Mouse (Mus musculus) liver, embryonic 16.5 days (tissue): ENCODE measurements around the gene Isoc2b. TPM values are rescaled to one million over a fixed set of nuclear protein-coding genes. Genes with fewer than 3 reads are reported as not detected.
"Not testable (repeated sequence)": the region's sequence is repeated elsewhere in the genome, so short reads cannot be mapped to it uniquely, and the experiment has no call there.

Experiments
- ATAC-seq: fragments of 200-750 bp; cut with Nextera tagmentation; 2 replicates; pipeline ENCODE4 v1.8.0; 2017; ENCODE audit warnings: low read depth, mild to moderate bottlenecking, moderate number of reproducible peaks, moderate library complexity
- H3K27ac ChIP-seq: fragments of 300-500 bp; sonication (generic); 2 replicates; pipeline ENCODE4 v1.5.1; 2014; ENCODE audit warnings: mild to moderate bottlenecking, low read length
- H3K27me3 ChIP-seq: fragments of 300-500 bp; sonication (generic); 2 replicates; pipeline ENCODE4 v1.6.1; 2014; ENCODE audit warnings: low read depth, low read length, mixed read lengths; ENCODE audit not compliant: control insufficient read depth, insufficient read depth
- H3K36me3 ChIP-seq: fragments of 300-500 bp; sonication (generic); 2 replicates; pipeline ENCODE4 v1.6.1; 2014; ENCODE audit warnings: mild to moderate bottlenecking; ENCODE audit not compliant: control insufficient read depth, insufficient read depth
- H3K4me1 ChIP-seq: fragments of 300-500 bp; sonication (generic); 2 replicates; pipeline ENCODE4 v1.6.1; 2014; ENCODE audit warnings: low read depth, low read length, mixed read lengths; ENCODE audit not compliant: control insufficient read depth
- H3K4me2 ChIP-seq: fragments of 300-500 bp; sonication (generic); 2 replicates; pipeline ENCODE4 v1.6.1; 2014; ENCODE audit warnings: low read depth, low read length, mixed read lengths
- H3K4me3 ChIP-seq: fragments of 300-500 bp; sonication (generic); 2 replicates; pipeline ENCODE4 v1.5.1; 2014; ENCODE audit warnings: low read depth, mild to moderate bottlenecking, low read length
- H3K9ac ChIP-seq: fragments of 300-500 bp; sonication (generic); 2 replicates; pipeline ENCODE4 v1.6.1; 2014; ENCODE audit warnings: low read depth, low read length
- H3K9me3 ChIP-seq: fragments of 300-500 bp; sonication (generic); replicated peaks from 2 replicates; pipeline ENCODE4 v1.6.1; 2016; ENCODE audit warnings: low read length; ENCODE audit not compliant: control insufficient read depth
- WGBS: fragments of 180-500 bp; shearing (Covaris S2); extraction: QIAGEN DNeasy Blood & Tissue Kit; methylation state at CpG from one replicate; pipeline ENCODE4 v1.1.7; 2014; ENCODE audit not compliant: insufficient replicate concordance; 5-methylcytosine and 5-hydroxymethylcytosine counted together
- polyA plus RNA-seq: library from polyadenylated mRNA; unstranded; fragments of >200 nt; fragmentation: Nextera tagmentation; extraction: Ambion mirVana; gene quantifications from 2 replicates; pipeline ENCODE4 v1.2.1, GENCODE M21; 2015

Gene Isoc2b
- polyA plus RNA-seq, 1 experiment from 2014 or later = 4.8 TPM

DNA sequence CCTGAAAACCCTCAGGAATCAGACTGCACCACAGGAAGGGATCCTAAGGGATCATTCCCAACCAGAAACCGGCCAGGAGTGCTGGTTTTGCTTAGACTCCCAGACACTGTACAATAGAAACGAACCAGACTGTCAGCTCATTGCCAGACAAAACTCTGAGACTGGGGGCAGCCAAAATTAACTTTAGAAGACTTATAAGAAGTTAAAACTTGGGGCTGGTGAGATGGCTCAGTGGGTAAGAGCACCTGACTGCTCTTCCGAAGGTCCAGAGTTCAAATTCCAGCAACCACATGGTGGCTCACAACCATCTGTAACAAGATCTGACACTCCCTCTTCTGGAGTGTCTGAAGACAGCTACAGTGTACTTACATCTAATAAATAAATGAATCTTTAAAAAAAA is 9.1 kb downstream of the Isoc2b start:
- not testable (repeated sequence) for ATAC-seq, H3K9me3 ChIP-seq, H3K4me2 ChIP-seq, H3K27ac ChIP-seq, H3K4me3 ChIP-seq, H3K27me3 ChIP-seq, H3K4me1 ChIP-seq, H3K9ac ChIP-seq, H3K36me3 ChIP-seq
- WGBS = 50% methylated on average over 3 of the region's 3 CpGs

DNA sequence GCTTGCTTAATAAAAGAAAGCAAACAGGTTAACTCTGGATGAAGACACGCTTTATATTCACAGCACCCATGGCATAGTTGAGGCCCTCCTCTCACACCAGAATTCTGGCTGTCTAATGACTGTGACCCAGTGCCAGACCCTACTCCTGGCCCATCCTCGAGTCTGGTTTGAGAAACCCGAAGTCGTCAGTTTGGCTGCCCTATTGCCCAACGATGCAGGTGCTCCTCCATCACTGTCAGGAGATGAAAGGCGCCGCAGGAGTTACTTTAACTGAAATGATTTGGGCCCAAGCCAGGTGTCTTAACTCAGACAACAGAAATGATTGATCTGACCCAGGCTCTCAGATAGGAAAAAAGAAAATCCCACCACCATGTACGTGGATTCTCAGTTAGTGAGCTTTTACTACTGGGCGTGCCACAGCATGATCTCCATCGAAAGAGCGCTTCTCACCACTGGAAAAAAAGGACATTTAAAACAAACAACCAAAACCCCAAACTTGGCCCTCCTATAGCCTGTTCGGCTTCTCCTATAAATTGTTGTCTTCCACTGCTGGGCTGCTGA is 10.6 kb downstream of the Isoc2b start:
- Histone ChIP-seq H3K4me3 (no peak overlapping the region), H3K9ac (no peak overlapping the region), H3K36me3 (no peaks in the 10 kb centered on the region), H3K4me1 (no peaks in the 10 kb centered on the region; the same call in 1 of the 2 replicates), H3K27ac (no peak overlapping the region), H3K9me3 (no peaks in the 10 kb centered on the region), H3K27me3 (no peaks in the 10 kb centered on the region), H3K4me2 (no peak overlapping the region)
- 59% methylated on average over 12 of the region's 12 CpGs for WGBS
- ATAC-seq = no peak

DNA sequence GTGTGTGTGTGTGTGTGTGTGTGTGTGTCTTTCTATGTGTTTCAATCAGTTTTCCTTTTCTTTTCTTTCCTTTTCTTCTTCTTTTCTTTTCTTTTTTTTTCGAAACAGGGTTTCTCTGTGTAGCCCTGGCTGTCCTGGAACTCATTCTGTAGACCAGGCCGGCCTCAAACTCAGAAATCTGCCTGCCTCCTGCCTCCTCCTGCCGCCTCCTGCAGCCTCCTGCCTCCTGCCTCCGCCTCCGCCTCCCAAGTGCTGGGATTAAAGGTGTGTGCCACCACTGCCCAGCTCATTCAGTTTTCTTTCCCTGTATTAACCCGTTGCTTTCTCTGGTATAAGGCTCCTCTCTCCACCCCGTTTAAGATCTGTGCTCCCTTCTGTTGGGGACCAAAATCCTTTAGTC is 12.7 kb downstream of the Isoc2b start:
- Histone ChIP-seq H3K9me3 (no peaks in the 10 kb centered on the region), H3K9ac (no peak overlapping the region), H3K4me2 (no peak overlapping the region), H3K27me3 (no peaks in the 10 kb centered on the region), H3K4me3 (no peak overlapping the region), H3K27ac (no peak overlapping the region), H3K4me1 (no peaks in the 10 kb centered on the region), H3K36me3 (no peaks in the 10 kb centered on the region)
- no peak for ATAC-seq
- WGBS = 50% methylated on average over 7 of the region's 7 CpGs

DNA sequence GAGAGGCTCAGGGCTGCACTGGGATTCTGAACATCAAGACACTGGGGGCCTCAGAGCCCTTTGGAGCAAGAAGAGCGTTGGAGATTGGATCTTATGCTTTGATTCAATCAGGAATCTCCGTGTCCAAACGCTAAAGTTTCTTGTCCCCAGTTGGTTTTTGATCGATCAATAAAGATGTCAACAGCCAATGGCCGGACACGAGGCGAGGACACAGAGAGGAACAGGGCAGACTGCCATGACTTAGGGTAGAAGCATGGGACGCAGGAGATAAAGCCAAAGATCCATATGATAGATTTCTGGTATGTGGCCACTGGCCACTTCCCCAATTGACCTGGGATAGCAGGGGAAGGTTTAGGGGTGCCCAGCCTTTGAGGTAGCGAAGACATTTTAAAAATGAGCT is 13.6 kb downstream of the Isoc2b start:
- ATAC-seq = no peak
- Histone ChIP-seq H3K4me2 (no peak overlapping the region), H3K27ac (no peak overlapping the region), H3K4me1 (no peaks in the 10 kb centered on the region), H3K9me3 (no peaks in the 10 kb centered on the region), H3K36me3 (no peaks in the 10 kb centered on the region), H3K4me3 (no peak overlapping the region), H3K27me3 (no peaks in the 10 kb centered on the region), H3K9ac (no peak overlapping the region)
- 51% methylated on average over 9 of the region's 9 CpGs for WGBS

DNA sequence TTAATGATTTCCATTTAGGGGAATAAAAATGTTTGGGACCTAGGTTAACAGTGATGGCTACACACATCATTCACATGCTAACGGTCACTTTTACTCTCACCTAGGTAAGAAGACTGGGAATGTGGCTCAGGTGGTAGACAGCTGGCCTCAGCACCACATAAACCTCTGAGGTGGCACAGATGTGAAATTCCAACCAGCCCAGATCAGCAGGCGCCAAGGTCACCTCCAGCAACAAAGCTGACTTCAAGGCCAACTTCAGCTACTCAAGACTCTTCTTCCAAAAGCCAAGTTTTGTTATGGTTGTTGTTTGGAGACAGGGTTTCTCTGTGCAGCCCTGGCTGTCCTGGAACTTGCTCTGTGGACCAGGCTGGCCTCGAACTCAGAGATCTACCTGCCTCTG is 16.4 kb downstream of the Isoc2b start:
- H3K36me3 ChIP-seq = no peaks in the 10 kb centered on the region
- 57% methylated on average over 3 of the region's 3 CpGs for WGBS
- H3K27me3 ChIP-seq = no peaks in the 10 kb centered on the region
- H3K4me3 ChIP-seq = no peak overlapping the region
- H3K4me2 ChIP-seq = no peak overlapping the region
- no peak for ATAC-seq
- no peak overlapping the region for H3K9ac ChIP-seq
- H3K27ac ChIP-seq = no peak overlapping the region
- no peaks in the 10 kb centered on the region for H3K4me1 ChIP-seq
- no peaks in the 10 kb centered on the region for H3K9me3 ChIP-seq

DNA sequence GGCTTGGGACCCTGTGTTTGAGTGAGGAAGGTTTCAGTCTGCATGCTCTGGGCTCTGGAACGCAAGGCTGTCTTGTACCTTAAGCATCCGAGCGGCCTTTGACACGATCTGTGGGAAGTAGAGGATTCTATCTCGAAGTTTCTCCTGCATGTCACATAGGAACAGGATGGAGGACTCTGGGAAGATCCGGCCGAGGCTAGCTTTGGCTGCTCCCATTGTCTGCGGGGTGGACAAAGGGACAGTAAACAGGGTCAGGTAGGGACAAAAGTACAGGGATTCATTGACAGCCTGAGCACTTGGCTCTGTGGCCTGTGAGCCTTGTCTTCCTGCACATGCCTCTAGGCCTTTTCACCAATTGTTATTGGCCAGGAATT is 18.8 kb downstream of the Isoc2b start:
- Histone ChIP-seq H3K36me3 (no peaks in the 10 kb centered on the region), H3K9ac (no peak overlapping the region), H3K27me3 (0 out of 2 replicates have a peak, but pooled peaks cover 2% of the 10 kb centered on the region), H3K9me3 (no peaks in the 10 kb centered on the region), H3K27ac (no peak overlapping the region), H3K4me3 (no peak overlapping the region), H3K4me1 (no peaks in the 10 kb centered on the region), H3K4me2 (no peak overlapping the region)
- 60% methylated on average over 8 of the region's 8 CpGs for WGBS
- no peak for ATAC-seq

DNA sequence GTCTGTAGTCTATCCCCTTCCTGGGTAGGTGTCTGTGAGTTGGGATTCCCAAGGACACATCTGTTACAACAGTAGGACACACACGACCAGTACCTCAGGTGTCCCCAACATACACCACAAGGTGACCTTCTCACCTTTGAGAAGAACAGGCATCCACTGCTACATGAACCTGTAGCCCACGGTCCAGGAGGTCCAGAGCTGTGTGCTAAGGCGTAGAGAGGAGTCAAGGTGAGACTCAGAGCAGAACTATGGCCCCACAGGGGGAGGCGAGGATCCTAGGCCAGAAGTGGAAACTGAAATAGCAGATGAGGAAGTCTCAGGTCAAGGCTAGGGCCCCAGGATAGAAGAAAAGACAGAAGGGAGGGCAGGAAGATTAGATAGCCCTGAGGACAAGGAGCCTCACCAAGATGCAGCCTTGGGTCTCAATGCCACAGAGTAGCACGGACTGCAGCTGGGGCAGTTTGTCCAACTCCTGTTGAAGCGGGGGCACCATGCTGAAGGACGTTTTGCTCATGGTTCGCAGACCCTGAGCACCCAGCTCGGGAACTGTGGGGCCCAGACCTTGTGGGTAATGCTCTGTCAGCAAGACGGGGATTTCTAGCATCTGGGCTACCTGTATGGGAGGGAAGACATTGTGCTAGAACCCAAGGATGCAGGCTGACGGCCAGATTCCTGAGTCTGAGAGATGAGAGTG is 19.3 kb downstream of the Isoc2b start:
- no peak overlapping the region for H3K9ac ChIP-seq
- WGBS = 46% methylated on average over 11 of the region's 11 CpGs
- peaks cover 7% of the 10 kb centered on the region for H3K27me3 ChIP-seq
- H3K4me2 ChIP-seq = no peak overlapping the region
- H3K27ac ChIP-seq = no peak overlapping the region
- no peaks in the 10 kb centered on the region for H3K9me3 ChIP-seq
- no peak for ATAC-seq
- H3K36me3 ChIP-seq = no peaks in the 10 kb centered on the region
- H3K4me1 ChIP-seq = no peaks in the 10 kb centered on the region
- H3K4me3 ChIP-seq = no peak overlapping the region

DNA sequence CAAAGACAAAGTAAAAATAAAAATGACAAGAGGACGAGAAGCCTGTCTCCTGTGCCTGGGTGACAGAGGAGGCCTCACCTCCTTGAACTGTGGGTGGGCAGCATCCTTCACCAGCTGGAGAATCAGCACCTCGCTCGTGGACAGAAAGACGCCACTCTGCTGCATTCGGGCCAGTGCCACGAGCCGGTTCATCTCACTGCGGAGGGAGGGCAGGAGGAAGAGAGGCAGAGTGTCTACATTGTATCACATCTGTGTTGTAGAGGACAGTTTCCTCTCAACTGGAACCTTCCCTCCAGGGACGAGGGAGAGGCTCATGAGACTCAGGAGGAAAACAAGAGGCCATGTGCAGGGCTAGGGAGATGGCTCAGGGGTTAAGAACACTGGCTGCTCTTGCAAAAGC is 20.7 kb downstream of the Isoc2b start:
- H3K4me2 ChIP-seq = no peak overlapping the region
- H3K4me1 ChIP-seq = no peaks in the 10 kb centered on the region
- no peak overlapping the region for H3K27ac ChIP-seq
- H3K9me3 ChIP-seq = no peaks in the 10 kb centered on the region
- H3K9ac ChIP-seq = no peak overlapping the region
- 38% methylated on average over 9 of the region's 9 CpGs for WGBS
- H3K27me3 ChIP-seq = peaks cover 20% of the 10 kb centered on the region
- no peak for ATAC-seq
- no peak overlapping the region for H3K4me3 ChIP-seq
- H3K36me3 ChIP-seq = no peaks in the 10 kb centered on the region

DNA sequence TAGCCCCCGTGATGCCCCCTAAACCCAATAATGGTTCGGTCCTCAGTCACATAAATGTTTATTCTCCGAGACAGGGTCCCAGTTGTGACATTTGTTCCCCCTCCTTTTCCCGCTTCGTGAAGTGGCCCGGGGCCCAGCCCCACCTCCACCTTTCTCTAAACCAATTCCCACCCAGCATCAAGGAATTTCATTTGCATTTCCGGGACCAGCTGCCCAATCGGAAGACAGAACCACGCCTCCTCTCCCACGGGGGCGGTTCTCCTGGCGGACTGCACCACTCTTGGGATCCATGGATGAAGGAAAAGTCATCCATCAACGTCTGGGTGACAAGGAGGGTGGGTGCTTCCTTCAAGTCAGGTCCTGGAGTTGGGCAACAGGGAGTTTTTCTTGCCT is 25.1 kb downstream of the Isoc2b start:
- no peak for ATAC-seq
- Histone ChIP-seq H3K4me3 (no peak overlapping the region), H3K9ac (no peak overlapping the region), H3K4me2 (peak overlapping the region; percentile 17; the same call in 1 of the 2 replicates), H3K27ac (no peak overlapping the region), H3K4me1 (no peaks in the 10 kb centered on the region; the same call in 1 of the 2 replicates), H3K36me3 (no peaks in the 10 kb centered on the region), H3K9me3 (no peaks in the 10 kb centered on the region), H3K27me3 (peaks cover 53% of the 10 kb centered on the region)
- WGBS = 1% methylated on average over 13 of the region's 13 CpGs
